Mouse (Mus musculus) heart, embryonic 10.5 days (tissue): Measurements from ENCODE around the gene Pus7. TPM values are rescaled to one million over a fixed set of nuclear protein-coding genes. Genes with fewer than 3 reads are reported as not detected.

Source experiments
- DNase-seq: peaks from one replicate; pipeline ENCODE4 v3.0.0-alpha.2; 2017; ENCODE audit warnings: low spot score
- H3K27ac ChIP-seq: fragments of 300-500 bp; sonication (generic); 2 replicates; pipeline ENCODE4 v1.5.1; 2016; ENCODE audit warnings: mild to moderate bottlenecking
- H3K27me3 ChIP-seq: fragments of 300-500 bp; sonication (generic); 2 replicates; pipeline ENCODE4 v1.6.1; 2016; ENCODE audit warnings: mild to moderate bottlenecking; ENCODE audit not compliant: poor library complexity, insufficient read depth, severe bottlenecking
- H3K36me3 ChIP-seq: fragments of 300-500 bp; sonication (generic); 2 replicates; pipeline ENCODE4 v1.6.1; 2016; ENCODE audit warnings: mild to moderate bottlenecking, moderate library complexity
- H3K4me1 ChIP-seq: fragments of 300-500 bp; sonication (generic); 2 replicates; pipeline ENCODE4 v1.6.1; 2016; ENCODE audit warnings: mild to moderate bottlenecking
- H3K4me3 ChIP-seq: fragments of 300-500 bp; sonication (generic); 2 replicates; pipeline ENCODE4 v1.5.1; 2016; ENCODE audit warnings: mild to moderate bottlenecking, moderate library complexity
- H3K9me3 ChIP-seq: fragments of 300-500 bp; sonication (generic); 2 replicates; pipeline ENCODE4 v1.6.1; 2016; ENCODE audit warnings: mild to moderate bottlenecking, moderate library complexity
- WGBS: fragments of 180-500 bp; shearing (Covaris S2); methylation state at CpG from one replicate; pipeline ENCODE4 v1.1.7; 2016; 5-methylcytosine and 5-hydroxymethylcytosine counted together
- polyA plus RNA-seq: library from polyadenylated mRNA; unstranded; fragments of >200 nt; fragmentation: Nextera tagmentation; extraction: Ambion mirVana; gene quantifications from 2 replicates; pipeline ENCODE4 v1.2.1, GENCODE M21; 2016

Gene Pus7
- 31.9 and 38.3 TPM in 2 replicates for polyA plus RNA-seq

DNA sequence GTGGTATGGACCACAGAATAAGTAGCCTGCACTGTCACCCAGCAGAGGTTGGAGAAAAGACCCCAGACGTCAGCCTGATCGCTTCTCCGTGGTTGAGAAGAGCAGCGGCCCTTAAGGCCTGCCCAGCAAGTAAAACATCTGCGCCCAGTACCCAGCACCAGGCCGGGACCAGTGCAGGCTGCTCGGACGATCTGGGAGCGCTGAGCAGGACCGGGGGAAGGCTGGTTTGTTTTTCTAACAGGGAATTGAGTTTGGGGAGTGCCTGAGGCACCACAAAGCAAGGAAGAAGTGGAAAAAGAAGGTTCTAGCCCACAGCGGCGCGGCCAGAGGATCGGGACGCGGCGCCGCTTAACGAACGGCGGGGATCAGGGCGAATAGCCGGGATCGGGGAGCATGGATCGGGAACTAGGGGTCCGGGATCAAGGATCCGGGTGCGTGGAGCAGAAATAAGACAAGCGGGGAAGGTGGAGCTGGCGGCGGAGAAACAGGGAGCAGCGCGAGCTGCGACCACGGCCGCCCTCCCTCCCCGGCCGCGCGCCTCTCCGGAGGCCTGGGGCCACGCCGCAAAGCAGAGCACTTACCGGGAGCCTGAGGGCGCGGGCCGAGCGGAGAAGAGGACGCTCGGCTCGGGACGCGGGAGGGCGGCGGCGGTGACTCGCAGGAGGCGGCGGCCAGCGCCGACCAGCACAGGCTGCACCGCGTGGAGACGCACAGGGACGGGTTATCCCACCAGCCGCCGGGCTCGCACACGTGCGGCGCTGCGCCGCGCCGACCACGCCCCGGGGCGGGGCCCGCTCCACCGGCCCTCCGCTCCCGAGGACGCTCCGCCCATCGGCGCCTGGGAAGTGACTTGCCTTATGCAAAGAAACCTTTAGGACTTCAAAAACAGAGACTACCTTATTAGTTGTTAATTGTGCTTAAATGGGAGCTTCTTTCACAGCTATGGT is at the start of gene Pus7:
Pus7 (minus strand) TSS at position 781 of the 947 bp plus-strand sequence.
- Histone ChIP-seq H3K27ac (peak within 1 kb of the TSS; percentile 92), H3K9me3 (no peaks in the 10 kb centered on the region), H3K4me3 (peak within 1 kb of the TSS; percentile 93), H3K36me3 (peaks cover under 1% of the 10 kb centered on the region; the same call in 1 of the 2 replicates), H3K27me3 (no peaks in the 10 kb centered on the region), H3K4me1 (peaks cover 22% of the 10 kb centered on the region)
- DNase-seq, result peak; percentile 94
- 0% methylated on average over 83 of the region's 86 CpGs for WGBS

DNA sequence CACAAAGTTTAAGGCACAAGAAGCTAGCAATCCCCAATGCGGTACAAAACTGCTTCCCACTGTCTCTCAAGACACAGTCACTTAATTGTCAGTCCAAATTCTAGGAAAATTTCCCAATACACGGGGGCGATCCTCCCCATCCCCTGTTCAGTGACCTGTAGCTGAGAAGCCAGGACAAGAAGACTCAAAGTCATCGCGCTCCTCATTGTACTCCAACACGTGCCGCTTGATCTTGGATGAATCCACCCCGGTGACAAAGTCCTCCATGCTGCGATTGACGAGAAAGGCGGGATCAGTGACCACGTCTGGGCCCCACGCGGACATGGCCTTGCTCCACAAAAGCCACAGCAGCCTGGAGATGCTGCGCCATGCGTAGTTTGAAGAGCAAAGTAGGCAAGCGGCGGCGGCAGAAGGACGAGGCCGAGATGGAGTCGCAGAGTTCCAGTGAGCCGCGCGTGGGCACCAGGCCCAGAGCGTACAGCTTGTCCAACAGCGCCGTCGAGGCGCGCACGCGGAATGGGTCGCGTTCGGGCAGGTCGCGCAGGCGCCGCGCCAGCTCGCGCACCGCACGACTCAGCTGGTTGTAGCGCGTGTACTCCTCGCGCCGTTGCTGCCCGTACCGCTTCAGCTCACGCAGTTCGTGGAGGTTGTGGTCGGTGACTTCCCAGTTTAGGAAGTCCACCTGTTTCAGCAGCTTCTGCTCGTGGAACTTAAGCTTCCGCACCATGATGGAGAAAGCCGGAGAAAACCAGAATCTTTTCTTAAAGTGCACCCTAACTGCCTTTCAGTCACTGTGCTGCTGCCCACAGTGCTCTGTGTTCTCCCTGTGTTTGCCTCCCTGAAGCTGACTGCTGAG is 47.6 kb upstream of the Pus7 start:
- Histone ChIP-seq H3K4me3 (peak overlapping the region; percentile 35), H3K9me3 (no peaks in the 10 kb centered on the region), H3K4me1 (peaks cover 4% of the 10 kb centered on the region; the same call in 1 of the 2 replicates), H3K27ac (no peak overlapping the region), H3K36me3 (no peaks in the 10 kb centered on the region), H3K27me3 (peaks cover 36% of the 10 kb centered on the region)
- 29% methylated on average over 58 of the region's 58 CpGs for WGBS
- no peak for DNase-seq

GRCm38 (mm10) chr5:23826321-23827004 is 43.0 kb upstream of the Pus7 start:
- H3K4me3 ChIP-seq, result no peak overlapping the region
- 35% methylated on average over 11 of the region's 11 CpGs for WGBS
- DNase-seq, result no peak
- H3K4me1 ChIP-seq, result peaks cover 4% of the 10 kb centered on the region; the same call in 1 of the 2 replicates
- H3K27ac ChIP-seq, result no peak overlapping the region
- peaks cover 22% of the 10 kb centered on the region for H3K27me3 ChIP-seq
- H3K36me3 ChIP-seq, result no peaks in the 10 kb centered on the region
- no peaks in the 10 kb centered on the region for H3K9me3 ChIP-seq

GRCm38 (mm10) chr5:23824171-23824733 is 40.7 kb upstream of the Pus7 start:
- whole genome bisulfite sequencing, result 77% methylated on average over 8 of the region's 8 CpGs
- Histone ChIP-seq H3K27ac (no peak overlapping the region), H3K4me3 (no peak overlapping the region), H3K36me3 (peaks cover 12% of the 10 kb centered on the region), H3K4me1 (no peaks in the 10 kb centered on the region), H3K27me3 (peaks cover 4% of the 10 kb centered on the region), H3K9me3 (no peaks in the 10 kb centered on the region)
- no peak for DNase-seq

DNA sequence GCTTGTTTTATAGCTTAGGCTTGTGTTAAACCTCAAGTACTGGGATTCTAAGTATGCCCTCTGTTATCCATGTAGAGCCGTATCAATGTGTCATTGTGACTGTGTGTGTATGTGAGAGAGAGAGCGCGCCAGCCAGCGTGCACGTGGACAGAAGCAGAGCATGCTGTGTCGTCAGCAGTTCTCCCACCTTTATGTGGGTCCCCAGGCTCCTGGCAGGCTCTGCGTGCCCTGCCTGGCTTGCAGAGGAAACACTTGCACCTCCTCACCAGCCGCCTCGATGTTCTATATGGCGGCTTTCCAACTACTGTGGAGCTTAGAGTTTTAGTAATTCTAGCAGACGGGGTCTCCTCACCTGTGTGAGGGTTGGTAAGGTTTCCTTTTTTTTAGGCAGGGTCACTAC is 38.8 kb upstream of the Pus7 start:
- Histone ChIP-seq H3K9me3 (no peaks in the 10 kb centered on the region), H3K4me1 (no peaks in the 10 kb centered on the region), H3K36me3 (peaks cover 26% of the 10 kb centered on the region), H3K4me3 (no peak overlapping the region), H3K27me3 (no peaks in the 10 kb centered on the region), H3K27ac (no peak overlapping the region)
- 68% methylated on average over 11 of the region's 11 CpGs for WGBS
- no peak for DNase-seq

- Histone ChIP-seq H3K36me3 (peaks cover 80% of the 10 kb centered on the region), H3K4me1 (no peaks in the 10 kb centered on the region), H3K9me3 (peaks cover 5% of the 10 kb centered on the region; the same call in 1 of the 2 replicates), H3K27ac (no peak overlapping the region), H3K27me3 (no peaks in the 10 kb centered on the region), H3K4me3 (no peak overlapping the region)
- no peak for DNase-seq
- WGBS, result 89% methylated on average over 15 of the region's 15 CpGs
These were observed 33.2 kb upstream of the Pus7 start for GRCm38 (mm10) chr5:23816681-23817080.

GRCm38 (mm10) chr5:23814841-23815240 is 31.3 kb upstream of the Pus7 start:
- Histone ChIP-seq H3K4me3 (no peak overlapping the region), H3K36me3 (peaks cover 92% of the 10 kb centered on the region), H3K27me3 (no peaks in the 10 kb centered on the region), H3K27ac (no peak overlapping the region), H3K4me1 (no peaks in the 10 kb centered on the region), H3K9me3 (peaks cover 5% of the 10 kb centered on the region; the same call in 1 of the 2 replicates)
- 93% methylated on average over 5 of the region's 5 CpGs for whole genome bisulfite sequencing
- DNase-seq, result no peak

- Histone ChIP-seq H3K4me1 (peaks cover 9% of the 10 kb centered on the region), H3K4me3 (no peak overlapping the region), H3K27ac (no peak overlapping the region), H3K27me3 (no peaks in the 10 kb centered on the region), H3K9me3 (no peaks in the 10 kb centered on the region), H3K36me3 (peaks cover 50% of the 10 kb centered on the region)
- WGBS, result 90% methylated on average over 2 of the region's 2 CpGs
- no peak for DNase-seq
These were observed 9.2 kb upstream of the Pus7 start for GRCm38 (mm10) chr5:23792726-23793125.

- no peaks in the 10 kb centered on the region for H3K9me3 ChIP-seq
- 81% methylated on average over 4 of the region's 4 CpGs for WGBS
- peaks cover 14% of the 10 kb centered on the region for H3K4me1 ChIP-seq
- DNase-seq, result no peak
- no peaks in the 10 kb centered on the region for H3K27me3 ChIP-seq
- H3K4me3 ChIP-seq, result no peak overlapping the region
- no peak overlapping the region for H3K27ac ChIP-seq
- H3K36me3 ChIP-seq, result peaks cover 23% of the 10 kb centered on the region
These were observed 5.6 kb upstream of the Pus7 start for GRCm38 (mm10) chr5:23789078-23789612.

- no peak for DNase-seq
These were observed 4.9 kb upstream of the Pus7 start for GRCm38 (mm10) chr5:23788390-23788830.

GRCm38 (mm10) chr5:23787536-23788389 is 4.3 kb upstream of the Pus7 start, which contains the start of gene Rint1:
Gene Rint1 (plus strand): TSS chr5:23787711.
- Histone ChIP-seq H3K4me3 (peak within 1 kb of the TSS; percentile 99), H3K9me3 (no peaks in the 10 kb centered on the region), H3K27ac (peak within 1 kb of the TSS; percentile 93), H3K27me3 (no peaks in the 10 kb centered on the region), H3K4me1 (peaks cover 14% of the 10 kb centered on the region), H3K36me3 (peaks cover 19% of the 10 kb centered on the region)
- WGBS, result 3% methylated on average over 47 of the region's 47 CpGs
- peak; percentile 97 for DNase-seq

More at GRCm38 (mm10) chr5:23788390-23788830, 4.9 kb upstream of the Pus7 start:
- H3K27ac ChIP-seq, result peak overlapping the region; percentile 93
- peaks cover 14% of the 10 kb centered on the region for H3K4me1 ChIP-seq
- H3K36me3 ChIP-seq, result peaks cover 19% of the 10 kb centered on the region
- H3K27me3 ChIP-seq, result no peaks in the 10 kb centered on the region
- H3K9me3 ChIP-seq, result no peaks in the 10 kb centered on the region
- H3K4me3 ChIP-seq, result peak overlapping the region; percentile 99
- WGBS, result 33% methylated on average over 3 of the region's 3 CpGs
